Mouse (Mus musculus) liver, embryonic 16.5 days (tissue): ENCODE measurements around the gene Cdc42bpb. TPM values are rescaled to one million over a fixed set of nuclear protein-coding genes. Genes with fewer than 3 reads are reported as not detected.

Experiments used
- ATAC-seq: fragments of 200-750 bp; cut with Nextera tagmentation; 2 replicates; pipeline ENCODE4 v1.8.0; 2017; ENCODE audit warnings: low read depth, mild to moderate bottlenecking, moderate number of reproducible peaks, moderate library complexity
- H3K27ac ChIP-seq: fragments of 300-500 bp; sonication (generic); 2 replicates; pipeline ENCODE4 v1.5.1; 2014; ENCODE audit warnings: mild to moderate bottlenecking, low read length
- H3K27me3 ChIP-seq: fragments of 300-500 bp; sonication (generic); 2 replicates; pipeline ENCODE4 v1.6.1; 2014; ENCODE audit warnings: low read depth, low read length, mixed read lengths; ENCODE audit not compliant: control insufficient read depth, insufficient read depth
- H3K36me3 ChIP-seq: fragments of 300-500 bp; sonication (generic); 2 replicates; pipeline ENCODE4 v1.6.1; 2014; ENCODE audit warnings: mild to moderate bottlenecking; ENCODE audit not compliant: control insufficient read depth, insufficient read depth
- H3K4me1 ChIP-seq: fragments of 300-500 bp; sonication (generic); 2 replicates; pipeline ENCODE4 v1.6.1; 2014; ENCODE audit warnings: low read depth, low read length, mixed read lengths; ENCODE audit not compliant: control insufficient read depth
- H3K4me2 ChIP-seq: fragments of 300-500 bp; sonication (generic); 2 replicates; pipeline ENCODE4 v1.6.1; 2014; ENCODE audit warnings: low read depth, low read length, mixed read lengths
- H3K4me3 ChIP-seq: fragments of 300-500 bp; sonication (generic); 2 replicates; pipeline ENCODE4 v1.5.1; 2014; ENCODE audit warnings: low read depth, mild to moderate bottlenecking, low read length
- H3K9ac ChIP-seq: fragments of 300-500 bp; sonication (generic); 2 replicates; pipeline ENCODE4 v1.6.1; 2014; ENCODE audit warnings: low read depth, low read length
- H3K9me3 ChIP-seq: fragments of 300-500 bp; sonication (generic); replicated peaks from 2 replicates; pipeline ENCODE4 v1.6.1; 2016; ENCODE audit warnings: low read length; ENCODE audit not compliant: control insufficient read depth
- WGBS: fragments of 180-500 bp; shearing (Covaris S2); extraction: QIAGEN DNeasy Blood & Tissue Kit; methylation state at CpG from one replicate; pipeline ENCODE4 v1.1.7; 2014; ENCODE audit not compliant: insufficient replicate concordance; 5-methylcytosine and 5-hydroxymethylcytosine counted together
- polyA plus RNA-seq: library from polyadenylated mRNA; unstranded; fragments of >200 nt; fragmentation: Nextera tagmentation; extraction: Ambion mirVana; gene quantifications from 2 replicates; pipeline ENCODE4 v1.2.1, GENCODE M21; 2015

The Cdc42bpb gene
- polyA plus RNA-seq, 1 experiment from 2014 or later, result 10.1 TPM

GRCm38 (mm10) chr12:111375559-111375958 is 2.0 kb downstream of the Cdc42bpb start:
- Histone ChIP-seq H3K9me3 (no peaks in the 10 kb centered on the region), H3K27me3 (peaks cover 43% of the 10 kb centered on the region), H3K4me1 (peaks cover 4% of the 10 kb centered on the region), H3K27ac (no peak overlapping the region), H3K4me3 (peak overlapping the region; percentile 72), H3K4me2 (peak overlapping the region; percentile 69), H3K36me3 (no peaks in the 10 kb centered on the region), H3K9ac (0 out of 2 replicates have a peak overlapping the region, but pooled peaks have one; percentile 33)
- 58% methylated on average over 12 of the region's 12 CpGs for WGBS
- no peak for ATAC-seq

GRCm38 (mm10) chr12:111374727-111375126 is 2.8 kb downstream of the Cdc42bpb start:
- Histone ChIP-seq H3K9ac (no peak overlapping the region), H3K36me3 (no peaks in the 10 kb centered on the region), H3K4me3 (no peak overlapping the region), H3K27ac (no peak overlapping the region), H3K4me2 (peak overlapping the region; percentile 69; the same call in 1 of the 2 replicates), H3K27me3 (peaks cover 43% of the 10 kb centered on the region), H3K4me1 (peaks cover 4% of the 10 kb centered on the region), H3K9me3 (no peaks in the 10 kb centered on the region)
- WGBS, result 53% methylated on average over 10 of the region's 10 CpGs
- no peak for ATAC-seq

- Histone ChIP-seq H3K4me2 (peak overlapping the region; percentile 25; the same call in 1 of the 2 replicates), H3K4me1 (peaks cover 4% of the 10 kb centered on the region), H3K27ac (peak overlapping the region; percentile 45; the same call in 1 of the 2 replicates), H3K27me3 (peaks cover 31% of the 10 kb centered on the region), H3K4me3 (no peak overlapping the region), H3K36me3 (no peaks in the 10 kb centered on the region), H3K9me3 (no peaks in the 10 kb centered on the region), H3K9ac (no peak overlapping the region)
- ATAC-seq, result 0 out of 2 replicates have a peak, but pooled peaks have one; percentile 17
- WGBS, result 57% methylated on average over 6 of the region's 6 CpGs
Observed at GRCm38 (mm10) chr12:111373411-111373810, 4.1 kb downstream of the Cdc42bpb start.

GRCm38 (mm10) chr12:111371905-111372304 is 5.6 kb downstream of the Cdc42bpb start:
- Histone ChIP-seq H3K36me3 (no peaks in the 10 kb centered on the region), H3K9me3 (no peaks in the 10 kb centered on the region), H3K4me3 (no peak overlapping the region), H3K27ac (no peak overlapping the region), H3K4me1 (peaks cover 8% of the 10 kb centered on the region), H3K4me2 (no peak overlapping the region), H3K27me3 (peaks cover 16% of the 10 kb centered on the region), H3K9ac (no peak overlapping the region)
- ATAC-seq, result no peak
- 60% methylated on average over 7 of the region's 7 CpGs for WGBS

- 27% methylated on average over 4 of the region's 4 CpGs for WGBS
Observed at GRCm38 (mm10) chr12:111370249-111370648, 7.3 kb downstream of the Cdc42bpb start.

GRCm38 (mm10) chr12:111367065-111367464 is 10.5 kb downstream of the Cdc42bpb start:
- ATAC-seq, result peak; percentile 45; the same call in 1 of the 2 replicates
- no peaks in the 10 kb centered on the region for H3K36me3 ChIP-seq
- peaks cover 14% of the 10 kb centered on the region for H3K4me1 ChIP-seq
- WGBS, result 60% methylated on average over 7 of the region's 7 CpGs
- no peaks in the 10 kb centered on the region for H3K9me3 ChIP-seq
- no peak overlapping the region for H3K9ac ChIP-seq
- H3K4me3 ChIP-seq, result no peak overlapping the region
- H3K27ac ChIP-seq, result no peak overlapping the region
- no peaks in the 10 kb centered on the region for H3K27me3 ChIP-seq
- H3K4me2 ChIP-seq, result no peak overlapping the region

More at GRCm38 (mm10) chr12:111370249-111370648, 7.3 kb downstream of the Cdc42bpb start:
- Histone ChIP-seq H3K4me2 (no peak overlapping the region), H3K4me3 (no peak overlapping the region), H3K9me3 (no peaks in the 10 kb centered on the region), H3K27me3 (no peaks in the 10 kb centered on the region), H3K4me1 (peaks cover 11% of the 10 kb centered on the region), H3K9ac (no peak overlapping the region), H3K36me3 (no peaks in the 10 kb centered on the region), H3K27ac (no peak overlapping the region)
- peak; percentile 44; the same call in 1 of the 2 replicates for ATAC-seq

GRCm38 (mm10) chr12:111364234-111364633 is 13.3 kb downstream of the Cdc42bpb start:
- H3K4me2 ChIP-seq, result no peak overlapping the region
- H3K4me1 ChIP-seq, result peaks cover 14% of the 10 kb centered on the region

GRCm38 (mm10) chr12:111361319-111362098 is 16.0 kb downstream of the Cdc42bpb start:
- no peak overlapping the region for H3K4me2 ChIP-seq
- no peaks in the 10 kb centered on the region for H3K27me3 ChIP-seq
- no peak overlapping the region for H3K27ac ChIP-seq
- no peak overlapping the region for H3K9ac ChIP-seq
- no peak overlapping the region for H3K4me3 ChIP-seq
- ATAC-seq, result no peak
- H3K9me3 ChIP-seq, result no peaks in the 10 kb centered on the region
- peaks cover 7% of the 10 kb centered on the region for H3K4me1 ChIP-seq
- H3K36me3 ChIP-seq, result no peaks in the 10 kb centered on the region
- WGBS, result 61% methylated on average over 14 of the region's 14 CpGs

More at GRCm38 (mm10) chr12:111364234-111364633, 13.3 kb downstream of the Cdc42bpb start:
- no peak overlapping the region for H3K27ac ChIP-seq
- no peak overlapping the region for H3K9ac ChIP-seq
- H3K27me3 ChIP-seq, result no peaks in the 10 kb centered on the region
- ATAC-seq, result no peak
- 75% methylated on average over 3 of the region's 3 CpGs for WGBS
- H3K36me3 ChIP-seq, result no peaks in the 10 kb centered on the region
- H3K4me3 ChIP-seq, result no peak overlapping the region
- H3K9me3 ChIP-seq, result no peaks in the 10 kb centered on the region

- no peak overlapping the region for H3K4me2 ChIP-seq
- no peaks in the 10 kb centered on the region for H3K9me3 ChIP-seq
- H3K9ac ChIP-seq, result no peak overlapping the region
- H3K36me3 ChIP-seq, result no peaks in the 10 kb centered on the region
- H3K4me3 ChIP-seq, result no peak overlapping the region
- no peaks in the 10 kb centered on the region for H3K27me3 ChIP-seq
- H3K27ac ChIP-seq, result no peak overlapping the region
- peaks cover 7% of the 10 kb centered on the region for H3K4me1 ChIP-seq
- WGBS, result 80% methylated on average over 16 of the region's 16 CpGs
- no peak for ATAC-seq
Observed at GRCm38 (mm10) chr12:111360671-111361070, 16.8 kb downstream of the Cdc42bpb start.
